Mouse (Mus musculus) CH12.LX (cell line): ENCODE measurements around the gene Rnf151. TPM values are rescaled to one million over a fixed set of nuclear protein-coding genes. Genes with fewer than 3 reads are reported as not detected.

ENCODE experiments used
- DNase-seq: peaks from one replicate; pipeline ENCODE4 v3.0.0-alpha.2; 2013; ENCODE audit errors: extremely low read depth
- H3K27ac ChIP-seq: 2 replicates; pipeline ENCODE4 v1.5.1; 2012; ENCODE audit warnings: low read depth, mild to moderate bottlenecking, control low read depth, moderate library complexity; ENCODE audit not compliant: insufficient read depth
- H3K27me3 ChIP-seq: replicated peaks from 2 replicates; pipeline ENCODE3; 2012; ENCODE audit warnings: inconsistent platforms
- H3K36me3 ChIP-seq, 2 experiments: replicated peaks in 1 of 2; 2 replicates each; pipeline versions ENCODE3 to v1.6.1; 2012; ENCODE audit warnings: inconsistent platforms in 1 of 2, low read length in 1 of 2, mild to moderate bottlenecking in 1 of 2, mixed read lengths in 1 of 2, moderate library complexity in 1 of 2; ENCODE audit not compliant: control insufficient read depth in 1 of 2, insufficient read depth in 1 of 2
- H3K4me1 ChIP-seq, 2 experiments: 2 replicates each; pipeline ENCODE4 v1.6.1; 2012; ENCODE audit warnings: inconsistent platforms in 1 of 2, moderate library complexity in 1 of 2; ENCODE audit not compliant: insufficient read depth in 2 of 2, control insufficient read depth in 1 of 2
- H3K4me2 ChIP-seq: 2 replicates; pipeline ENCODE4 v1.6.1; 2012; ENCODE audit warnings: low read depth, mild to moderate bottlenecking, control low read depth; ENCODE audit not compliant: poor library complexity, insufficient read depth, severe bottlenecking
- H3K4me3 ChIP-seq, 3 experiments: fragments of 150-350 bp in 1 of 3; sonication (generic) in 1 of 3; replicated peaks in 1 of 3; 2 replicates each; pipeline versions ENCODE3 to v1.5.1; 2011 to 2012; ENCODE audit warnings: low read depth in 2 of 3, low read length in 2 of 3, mild to moderate bottlenecking in 2 of 3, moderate library complexity in 2 of 3, control low read depth in 1 of 3, improper control_type of control experiment in 1 of 3, inconsistent platforms in 1 of 3, mixed read lengths in 1 of 3; ENCODE audit not compliant: poor library complexity in 1 of 3
- H3K79me2 ChIP-seq: replicated peaks from 2 replicates; pipeline ENCODE4 v1.6.1; 2012; ENCODE audit warnings: mild to moderate bottlenecking, moderate library complexity; ENCODE audit not compliant: control insufficient read depth, poor library complexity, insufficient read depth, severe bottlenecking; ENCODE audit errors: extremely low read depth
- H3K9ac ChIP-seq: 2 replicates; pipeline ENCODE4 v1.6.1; 2012; ENCODE audit warnings: low read depth, mild to moderate bottlenecking, control low read depth, moderate library complexity; ENCODE audit not compliant: insufficient read depth
- H3K9me3 ChIP-seq: replicated peaks from 2 replicates; pipeline ENCODE3; 2012; ENCODE audit warnings: low read length, inconsistent platforms, mixed read lengths
- BHLHE40 ChIP-seq: IDR thresholded peaks from 2 replicates; pipeline ENCODE4 v1.6.1; 2011; ENCODE audit warnings: mild to moderate bottlenecking, low read depth, low read length, improper control_type of control experiment
- CHD1 ChIP-seq: IDR thresholded peaks from 2 replicates; pipeline ENCODE4 v1.6.1; 2012; ENCODE audit warnings: low read depth, low read length, improper control_type of control experiment, inconsistent platforms
- CHD2 ChIP-seq: IDR thresholded peaks from 2 replicates; pipeline ENCODE4 v1.6.1; 2011; ENCODE audit warnings: low read length, improper control_type of control experiment
- CTCF ChIP-seq, 2 experiments: IDR thresholded peaks in 1 of 2; conservative IDR thresholded peaks in 1 of 2; 2 replicates each; pipeline ENCODE4 v1.5.1; 2011 to 2012; ENCODE audit warnings: low read depth in 2 of 2, low read length in 2 of 2, improper control_type of control experiment in 1 of 2, inconsistent platforms in 1 of 2, mild to moderate bottlenecking in 1 of 2, moderate library complexity in 1 of 2
- E2F4 ChIP-seq: IDR thresholded peaks from 2 replicates; pipeline ENCODE4 v1.6.1; 2011; ENCODE audit warnings: low read depth, low read length, improper control_type of control experiment; ENCODE audit not compliant: insufficient replicate concordance
- ELF1 ChIP-seq: IDR thresholded peaks from 2 replicates; pipeline ENCODE4 v1.6.1; 2014; ENCODE audit warnings: low read depth, mild to moderate bottlenecking, inconsistent platforms, low read length, improper control_type of control experiment
- EP300 ChIP-seq: IDR thresholded peaks from 2 replicates; pipeline ENCODE4 v1.6.1; 2011; ENCODE audit warnings: low read length, improper control_type of control experiment
- ETS1 ChIP-seq: conservative IDR thresholded peaks from 2 replicates; pipeline ENCODE4 v1.6.1; 2012; ENCODE audit warnings: low read depth, mild to moderate bottlenecking, inconsistent platforms, low read length, improper control_type of control experiment, moderate library complexity
- GABPA ChIP-seq: IDR thresholded peaks from 2 replicates; pipeline ENCODE4 v1.6.1; 2012; ENCODE audit warnings: low read depth, low read length, improper control_type of control experiment, inconsistent platforms; ENCODE audit not compliant: insufficient replicate concordance
- HCFC1 ChIP-seq: IDR thresholded peaks from 2 replicates; pipeline ENCODE4 v1.6.1; 2012; ENCODE audit warnings: low read depth, mild to moderate bottlenecking, inconsistent platforms, low read length, improper control_type of control experiment
- IRF4 ChIP-seq: IDR thresholded peaks from 2 replicates; pipeline ENCODE4 v1.6.1; 2014; ENCODE audit warnings: low read depth, mild to moderate bottlenecking, inconsistent platforms, low read length, improper control_type of control experiment
- JUN ChIP-seq: IDR thresholded peaks from 2 replicates; pipeline ENCODE4 v1.6.1; 2011; ENCODE audit warnings: low read depth, mild to moderate bottlenecking, low read length, improper control_type of control experiment, moderate library complexity; ENCODE audit not compliant: insufficient read depth
- JUND ChIP-seq: conservative IDR thresholded peaks from 2 replicates; pipeline ENCODE4 v1.6.1; 2011; ENCODE audit warnings: low read depth, low read length, improper control_type of control experiment
- KAT2A ChIP-seq: IDR thresholded peaks from 2 replicates; pipeline ENCODE4 v1.6.1; 2012; ENCODE audit warnings: low read length, improper control_type of control experiment, inconsistent platforms; ENCODE audit not compliant: insufficient replicate concordance
- MAFK ChIP-seq: IDR thresholded peaks from 2 replicates; pipeline ENCODE4 v1.6.1; 2011; ENCODE audit warnings: low read length, improper control_type of control experiment; ENCODE audit not compliant: insufficient replicate concordance
- MAX ChIP-seq: IDR thresholded peaks from 2 replicates; pipeline ENCODE4 v1.6.1; 2011; ENCODE audit warnings: low read length, improper control_type of control experiment
- MAZ ChIP-seq: IDR thresholded peaks from 2 replicates; pipeline ENCODE4 v1.6.1; 2012; ENCODE audit warnings: low read depth, mild to moderate bottlenecking, inconsistent platforms, low read length, improper control_type of control experiment, moderate library complexity
- MEF2A ChIP-seq: IDR thresholded peaks from 2 replicates; pipeline ENCODE4 v1.6.1; 2014; ENCODE audit warnings: low read depth, mild to moderate bottlenecking, inconsistent platforms, low read length, improper control_type of control experiment, borderline replicate concordance
- MXI1 ChIP-seq: IDR thresholded peaks from 2 replicates; pipeline ENCODE4 v1.6.1; 2011; ENCODE audit warnings: mild to moderate bottlenecking, low read depth, low read length, improper control_type of control experiment
- MYC ChIP-seq: IDR thresholded peaks from 2 replicates; pipeline ENCODE4 v1.6.1; 2011; ENCODE audit warnings: low read depth, mild to moderate bottlenecking, improper control_type of control experiment, low read length
- NELFE ChIP-seq: IDR thresholded peaks from 2 replicates; pipeline ENCODE4 v1.6.1; 2011; ENCODE audit warnings: low read depth, low read length, improper control_type of control experiment
- NRF1 ChIP-seq: IDR thresholded peaks from 2 replicates; pipeline ENCODE4 v1.6.1; 2014; ENCODE audit warnings: low read depth, mild to moderate bottlenecking, inconsistent platforms, low read length, improper control_type of control experiment, moderate library complexity
- PAX5 ChIP-seq: IDR thresholded peaks from 2 replicates; pipeline ENCODE4 v1.6.1; 2012; ENCODE audit warnings: low read length, inconsistent platforms, mixed read lengths
- POLR2A ChIP-seq: IDR thresholded peaks from 2 replicates; pipeline ENCODE4 v1.6.1; 2011; ENCODE audit warnings: low read depth, mild to moderate bottlenecking, improper control_type of control experiment, low read length
- POLR2AphosphoS2 ChIP-seq: IDR thresholded peaks from 2 replicates; pipeline ENCODE4 v1.6.1; 2011; ENCODE audit warnings: low read depth, low read length, improper control_type of control experiment
- RAD21 ChIP-seq: IDR thresholded peaks from 2 replicates; pipeline ENCODE4 v1.6.1; 2011; ENCODE audit warnings: low read depth, mild to moderate bottlenecking, low read length, improper control_type of control experiment, moderate library complexity
- RCOR1 ChIP-seq: conservative IDR thresholded peaks from 2 replicates; pipeline ENCODE4 v1.6.1; 2012; ENCODE audit warnings: low read depth, mild to moderate bottlenecking, inconsistent platforms, low read length, improper control_type of control experiment
- SIN3A ChIP-seq: IDR thresholded peaks from 2 replicates; pipeline ENCODE4 v1.6.1; 2012; ENCODE audit warnings: low read length, improper control_type of control experiment, inconsistent platforms
- SMC3 ChIP-seq: IDR thresholded peaks from 2 replicates; pipeline ENCODE4 v1.6.1; 2011; ENCODE audit warnings: low read depth, low read length, improper control_type of control experiment
- TBP ChIP-seq: conservative IDR thresholded peaks from 2 replicates; pipeline ENCODE4 v1.6.1; 2011; ENCODE audit warnings: low read depth, low read length, improper control_type of control experiment
- TCF12 ChIP-seq: IDR thresholded peaks from 2 replicates; pipeline ENCODE4 v1.6.1; 2014; ENCODE audit warnings: low read depth, mild to moderate bottlenecking, inconsistent platforms, low read length, improper control_type of control experiment
- UBTF ChIP-seq: IDR thresholded peaks from 2 replicates; pipeline ENCODE4 v1.6.1; 2012; ENCODE audit warnings: low read depth, mild to moderate bottlenecking, inconsistent platforms, low read length, improper control_type of control experiment, moderate library complexity
- USF1 ChIP-seq: IDR thresholded peaks from 2 replicates; pipeline ENCODE4 v1.6.1; 2014; ENCODE audit warnings: low read depth, mild to moderate bottlenecking, inconsistent platforms, low read length, improper control_type of control experiment
- USF2 ChIP-seq: conservative IDR thresholded peaks from 2 replicates; pipeline ENCODE4 v1.6.1; 2011; ENCODE audit warnings: low read depth, low read length, improper control_type of control experiment
- ZC3H11A ChIP-seq: IDR thresholded peaks from 2 replicates; pipeline ENCODE4 v1.6.1; 2012; ENCODE audit warnings: low read depth, mild to moderate bottlenecking, inconsistent platforms, low read length, improper control_type of control experiment
- ZKSCAN1 ChIP-seq: IDR thresholded peaks from 2 replicates; pipeline ENCODE4 v1.6.1; 2012; ENCODE audit warnings: low read depth, inconsistent platforms, low read length, improper control_type of control experiment, borderline replicate concordance
- ZMIZ1 ChIP-seq: IDR thresholded peaks from 2 replicates; pipeline ENCODE4 v1.6.1; 2012; ENCODE audit warnings: low read depth, mild to moderate bottlenecking, inconsistent platforms, low read length, improper control_type of control experiment
- ZNF384 ChIP-seq: IDR thresholded peaks from 2 replicates; pipeline ENCODE4 v1.6.1; 2012; ENCODE audit warnings: low read depth, low read length, improper control_type of control experiment, inconsistent platforms
- dilution Hi-C: fragments of 300-500 bp; cut with MboI; formaldehyde crosslinking; loops from 2 replicates; pipeline ENCODE4 v1.14.3; 2020; ENCODE audit warnings: low sequenced_read_pairs; ENCODE audit not compliant: extremely low pct_unique_long_range_greater_than_20kb, extremely low pct_ligation_motif_present
- in situ Hi-C: fragments of 300-500 bp; cut with MboI; formaldehyde crosslinking; loops from 3 replicates; pipeline ENCODE4 v1.14.3; 2019; ENCODE audit warnings: low sequenced_read_pairs, low pct_ligation_motif_present, low pct_unique_long_range_greater_than_20kb, mixed read lengths
- polyA plus RNA-seq: library from polyadenylated mRNA; unstranded; fragments of >175 nt; gene quantifications from 2 replicates; pipeline ENCODE4 v1.2.1, GENCODE M21; 2012; ENCODE audit warnings: low read depth; ENCODE audit not compliant: insufficient read length
- total RNA-seq, 2 experiments: library from RNA; depleted of rRNA; stranded (reverse); fragments of 300-350 nt in 1 of 2; fragments of >200 nt in 1 of 2; gene quantifications; 2 replicates each; pipeline ENCODE4 v1.2.3; 2012 to 2014

Gene Rnf151
- total and polyA plus RNA-seq, 3 experiments: 0.34 to 0.59 TPM; not detected in 1

GRCm38 (mm10) chr17:24669545-24670245, 48.2 kb downstream of the Rnf151 start, which contains the start of gene Zfp598:
TSS of gene Zfp598 (plus strand) at chr17:24669687.
- in situ Hi-C loops: loop anchor here (5.0 kb wide), 1 partner anchor 137 kb away; the partner anchor contains the start of gene Rab26
- peaks cover 5 to 61% of the 10 kb centered on the region in 2 experiments; a peak in 2 of 4 replicates for H3K4me1 ChIP-seq
- TF ChIP-seq MAZ: peak; percentile 57; the same call in 1 of the 2 replicates
- no peak for TF ChIP-seq ZMIZ1
- 0 out of 2 replicates have a peak, but pooled peaks have one; percentile 14 for TF ChIP-seq ETS1
- peak; percentile 76 for TF ChIP-seq MXI1
- TF ChIP-seq NRF1: peak; percentile 66
- TF ChIP-seq MAX: peak; percentile 67
- peak; percentile 82; the same call in 1 of the 2 replicates for TF ChIP-seq KAT2A
- no peak for TF ChIP-seq CHD1
- no peak for TF ChIP-seq SMC3
- TF ChIP-seq ZKSCAN1: no peak
- no peak for TF ChIP-seq ZNF384
- TF ChIP-seq ZC3H11A: no peak
- TF ChIP-seq MEF2A: peak; percentile 67; the same call in 1 of the 2 replicates
- no peak for TF ChIP-seq PAX5
- TF ChIP-seq TCF12: peak; percentile 90
- no peak for TF ChIP-seq CHD2
- peak; percentile 83 for TF ChIP-seq SIN3A
- TF ChIP-seq IRF4: peak; percentile 26
- TF ChIP-seq EP300: no peak
- peak; percentile 99 for TF ChIP-seq ELF1
- peak; percentile 84; the same call in 1 of the 2 replicates for TF ChIP-seq POLR2AphosphoS2
- no peak for TF ChIP-seq USF1
- TF ChIP-seq HCFC1: peak; percentile 89
- TF ChIP-seq USF2: no peak
- TF ChIP-seq NELFE: no peak; the same call in 1 of the 2 replicates
- no peak for TF ChIP-seq JUN
- TF ChIP-seq BHLHE40: 0 out of 2 replicates have a peak, but pooled peaks have one; percentile 18
- TF ChIP-seq POLR2A: peak; percentile 88; the same call in 1 of the 2 replicates
- TF ChIP-seq GABPA: no peak; the same call in 1 of the 2 replicates
- peak; percentile 78 for TF ChIP-seq UBTF
- no peak for TF ChIP-seq MAFK
- no peak for TF ChIP-seq JUND
- peak; percentile 84; the same call in 1 of the 2 replicates for TF ChIP-seq TBP
- no peak for TF ChIP-seq MYC
- TF ChIP-seq CTCF (conservative IDR thresholded peaks at IDR 0.05 in 1 of 2, IDR thresholded peaks at IDR 0.05 in 1 of 2; ENCODE audit: low read depth in 2 of 2, low read length in 2 of 2): peak in 1 of 2 experiments; percentile 41; a peak in 1 of 4 replicates
- no peak for TF ChIP-seq E2F4
- no peak for TF ChIP-seq RAD21
- no peak for TF ChIP-seq RCOR1

More at GRCm38 (mm10) chr17:24669545-24670245, 48.2 kb downstream of the Rnf151 start, which contains the start of gene Zfp598:
- Histone ChIP-seq H3K36me3 (peaks cover 9 to 16% of the 10 kb centered on the region in 2 experiments), H3K27me3 (no peaks in the 10 kb centered on the region), H3K9ac (peak within 1 kb of the TSS; percentile 97), H3K4me2 (peak within 1 kb of the TSS; percentile 98), H3K27ac (peak within 1 kb of the TSS; percentile 79), H3K79me2 (peaks cover 46% of the 10 kb centered on the region), H3K9me3 (no peaks in the 10 kb centered on the region), H3K4me3 (peak within 1 kb of the TSS; percentile 88 to 99 (median 99))
- DNase-seq: peak; percentile 91
- dilution Hi-C loops: no loop called here
